Mouse (Mus musculus) heart, postnatal 0 days (tissue): ENCODE data around the gene Def6.

Experiments used
- CTCF ChIP-seq: IDR thresholded peaks from 2 replicates; pipeline ENCODE4 v1.5.1; 2016; ENCODE audit warnings: antibody characterized with exemption, control low read depth, low read depth
- EP300 ChIP-seq: IDR thresholded peaks from 2 replicates; pipeline ENCODE4 v1.6.1; 2016; ENCODE audit warnings: antibody characterized with exemption, low read depth

- TF ChIP-seq EP300 (peak; percentile 67; the same call in 1 of the 2 replicates), CTCF (no peak)
These were observed 49.2 kb downstream of the Def6 start for GRCm38 (mm10) chr17:28256651-28257328.
